Mouse (Mus musculus) spleen, adult 2 months (tissue): ENCODE measurements at regions not wholly inside any gene's neighbourhood (a gene's known extent, or its start where the extent isn't known, plus 50 kb on each side); places are given as distances from the start of the nearest gene placed in this dataset.

ENCODE experiments used
- CTCF ChIP-seq: fragments of 200-500 bp; IDR thresholded peaks from 2 replicates; pipeline ENCODE4 v1.5.1; 2011; ENCODE audit warnings: mild to moderate bottlenecking, inconsistent platforms; ENCODE audit not compliant: insufficient read depth, insufficient read length, insufficient replicate concordance; ENCODE audit errors: extremely low read depth
- POLR2A ChIP-seq: fragments of 200-500 bp; IDR thresholded peaks from 2 replicates; pipeline ENCODE4 v1.6.1; 2011; ENCODE audit warnings: low read depth, low read length, inconsistent platforms

- TF ChIP-seq CTCF (no peak), POLR2A (no peak)
Measured at GRCm38 (mm10) chr7:125310971-125311370, 133.5 kb upstream of the Kdm8 start.
